Mouse (Mus musculus) megakaryocyte-erythroid progenitor cell, adult 5-6 weeks (primary cell): ENCODE results near the gene Trim45. TPM values are rescaled to one million over a fixed set of nuclear protein-coding genes. Genes with fewer than 3 reads are reported as not detected.

ENCODE experiments used
- ATAC-seq: replicated peaks from 2 replicates; pipeline ENCODE4 v1.8.0; 2016; ENCODE audit warnings: mild to moderate bottlenecking, inconsistent platforms; ENCODE audit not compliant: severe bottlenecking, poor library complexity, low FRiP score, low TSS enrichment
- total RNA-seq, 2 experiments: library from RNA; stranded (forward) in 1 of 2; stranded (reverse) in 1 of 2; fragments of 200-1000, 215-1000 nt in 1 of 2; fragments of >200 nt in 1 of 2; fragmentation: Nextera tagmentation in 1 of 2; gene quantifications; 2 replicates each; pipeline ENCODE4 v1.2.3; 2014 to 2017

The Trim45 gene
- 1.0 and 1.1 TPM in 2 replicates for total RNA-seq (2014; fragmentation: Nextera tagmentation)
- total RNA-seq (2017), result 1.2 and 4.8 TPM in 2 replicates

GRCm38 (mm10) chr3:100921825-100922505 is at the start of gene Trim45:
Gene Trim45, plus strand, starts transcription at chr3:100922202.
- ATAC-seq, result peak; percentile 96

GRCm38 (mm10) chr3:100877057-100877456 is 44.9 kb upstream of the Trim45 start:
- ATAC-seq, result no peak

- ATAC-seq, result no peak
Measured at GRCm38 (mm10) chr3:100881403-100881802, 40.6 kb upstream of the Trim45 start.

- ATAC-seq, result no peak
Measured at GRCm38 (mm10) chr3:100881843-100882634, 40.0 kb upstream of the Trim45 start.

GRCm38 (mm10) chr3:100889234-100889633 is 32.8 kb upstream of the Trim45 start:
- ATAC-seq, result no peak

GRCm38 (mm10) chr3:100890406-100890805 is 31.6 kb upstream of the Trim45 start:
- no peak for ATAC-seq

- ATAC-seq, result no peak
Measured at GRCm38 (mm10) chr3:100892383-100893335, 29.3 kb upstream of the Trim45 start.

GRCm38 (mm10) chr3:100895500-100895899 is 26.5 kb upstream of the Trim45 start:
- no peak for ATAC-seq

GRCm38 (mm10) chr3:100906128-100906527 is 15.9 kb upstream of the Trim45 start:
- ATAC-seq, result no peak

- ATAC-seq, result 0 out of 2 replicates have a peak, but pooled peaks have one; percentile 34
Measured at GRCm38 (mm10) chr3:100906916-100907315, 15.1 kb upstream of the Trim45 start.

GRCm38 (mm10) chr3:100908594-100908993 is 13.4 kb upstream of the Trim45 start:
- ATAC-seq, result no peak

GRCm38 (mm10) chr3:100910621-100911020 is 11.4 kb upstream of the Trim45 start:
- no peak for ATAC-seq

- no peak for ATAC-seq
Measured at GRCm38 (mm10) chr3:100911026-100911425, 11.0 kb upstream of the Trim45 start.

GRCm38 (mm10) chr3:100911498-100912213 is 10.3 kb upstream of the Trim45 start:
- ATAC-seq, result no peak

- ATAC-seq, result peak; percentile 47
Measured at GRCm38 (mm10) chr3:100916844-100917243, 5.2 kb upstream of the Trim45 start.

- 0 out of 2 replicates have a peak, but pooled peaks have one; percentile 7 for ATAC-seq
Measured at GRCm38 (mm10) chr3:100920611-100921140, 1.3 kb upstream of the Trim45 start.

- ATAC-seq, result peak; percentile 12
Measured at GRCm38 (mm10) chr3:100922506-100923375, 739 bp downstream of the Trim45 start.
